Mouse (Mus musculus): ENCODE measurements around the gene Rpp25.
A peak's percentile ranks its signal among the peaks of the same experiment; 100 is the strongest.

Rpp25 gene

GRCm38 (mm10) chr9:57521056-57521911 lies 17.5 kb downstream of the Rpp25 start, which contains the start of gene Cox5a:
Gene Cox5a (plus strand): TSS chr9:57521274.
- DNase-seq, result peak; percentile 97

GRCm38 (mm10) chr9:57522114-57522860 lies 18.5 kb downstream of the Rpp25 start:
- no peak for DNase-seq

DNA sequence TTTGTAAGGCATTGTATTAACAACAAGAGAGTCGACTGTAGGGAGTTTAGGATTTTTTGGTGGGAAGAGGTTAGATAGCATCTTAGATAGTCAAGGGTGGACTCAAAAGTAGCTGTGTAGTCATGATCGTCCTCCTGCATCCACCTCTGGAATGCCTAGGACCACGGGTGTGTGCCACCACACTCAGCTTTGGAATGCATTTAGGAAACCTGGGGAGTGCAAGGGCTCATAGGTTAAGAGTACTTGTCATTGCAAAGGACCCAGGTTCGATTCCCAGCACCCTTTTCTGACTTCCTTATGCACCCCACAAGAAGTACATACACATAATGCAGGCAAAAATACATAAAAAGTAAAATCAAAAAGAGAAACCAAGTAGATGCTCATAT lies 19.0 kb downstream of the Rpp25 start:
- DNase-seq, result no peak

DNA sequence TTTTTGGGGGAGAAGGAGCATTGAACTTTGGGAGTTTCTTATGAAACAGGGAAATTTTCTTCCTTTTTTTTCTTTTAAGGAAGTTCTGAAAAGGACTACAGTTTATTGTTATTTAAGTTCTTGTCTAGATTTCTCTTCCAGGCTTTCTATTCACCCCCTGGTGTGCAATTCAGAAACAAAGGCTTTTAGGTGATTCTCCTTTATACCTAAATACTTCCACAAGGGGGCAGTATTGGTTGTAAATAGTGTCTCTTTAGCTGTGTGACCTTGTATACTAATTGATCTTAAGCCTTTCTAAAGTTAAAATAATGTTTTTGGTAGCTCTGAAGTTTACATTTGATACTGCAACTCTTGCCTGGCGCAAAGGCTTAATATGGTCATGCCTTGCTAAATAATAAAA lies 19.9 kb downstream of the Rpp25 start:
- no peak for DNase-seq

DNA sequence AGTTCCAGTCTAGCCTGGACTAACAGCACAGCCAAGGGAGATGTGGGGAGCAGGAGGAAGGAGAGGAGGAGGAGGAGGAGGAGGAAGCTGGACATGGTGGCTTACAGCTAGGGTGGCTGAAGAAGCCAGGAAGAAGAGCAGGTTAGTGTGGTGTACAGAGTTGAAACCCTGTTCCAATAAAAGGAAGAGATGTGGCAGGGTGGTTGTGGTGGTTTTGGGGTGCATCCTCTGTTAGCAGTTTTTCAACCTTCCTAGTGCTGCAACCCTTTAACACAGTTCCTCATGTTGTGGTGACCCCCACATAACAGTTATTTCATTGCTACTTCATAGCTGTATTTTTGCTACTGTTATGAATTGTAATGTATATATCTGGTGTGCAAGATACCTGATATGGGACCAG lies 20.6 kb downstream of the Rpp25 start:
- no peak for DNase-seq

- DNase-seq, result no peak
Observed at GRCm38 (mm10) chr9:57525516-57525915, 21.7 kb downstream of the Rpp25 start.

- no peak for DNase-seq
Observed at GRCm38 (mm10) chr9:57526435-57526834, 22.6 kb downstream of the Rpp25 start.

- DNase-seq, result no peak
Observed at GRCm38 (mm10) chr9:57531946-57532345, 28.1 kb downstream of the Rpp25 start.

GRCm38 (mm10) chr9:57536362-57536761 lies 32.5 kb downstream of the Rpp25 start:
- DNase-seq, result no peak

DNA sequence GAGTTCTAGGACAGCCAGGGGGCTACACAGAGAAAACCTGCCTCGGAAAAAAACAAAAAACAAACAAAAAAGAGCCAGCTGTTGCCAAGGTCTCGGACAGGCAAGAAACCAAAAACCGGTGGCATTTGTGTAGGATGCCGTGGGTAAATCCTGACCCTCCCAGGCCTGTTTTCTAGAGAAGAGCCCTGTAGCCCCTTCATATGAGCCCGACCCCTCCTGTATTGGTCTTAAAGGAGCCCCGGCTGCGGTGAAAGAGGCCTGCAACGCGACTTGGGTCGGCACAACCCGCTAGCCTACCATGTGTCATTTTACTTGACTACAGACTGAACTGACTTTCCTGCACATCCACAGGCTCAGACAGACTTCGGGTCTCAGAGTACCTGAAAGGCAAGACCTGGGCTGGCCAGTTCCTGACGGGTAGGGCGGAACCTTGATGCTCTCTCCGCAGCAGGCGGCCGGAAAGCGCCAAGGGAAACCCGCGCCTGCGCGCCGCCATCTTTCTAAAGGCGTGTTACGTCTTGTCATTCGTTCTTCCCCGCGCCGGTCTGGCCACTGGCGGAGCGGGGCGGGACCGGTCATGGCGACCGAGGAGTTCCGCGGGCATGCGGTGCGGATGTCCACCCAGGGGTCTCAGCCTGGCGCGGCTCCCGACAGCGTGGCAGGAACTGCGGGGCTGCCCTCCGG lies 33.4 kb downstream of the Rpp25 start, which contains the start of gene Fam219b:
TSS of gene Fam219b (plus strand) at position 485 of the 684 bp plus-strand sequence.
- DNase-seq, result peak; percentile 95

GRCm38 (mm10) chr9:57537728-57538181 lies 33.9 kb downstream of the Rpp25 start:
- no peak for DNase-seq

DNA sequence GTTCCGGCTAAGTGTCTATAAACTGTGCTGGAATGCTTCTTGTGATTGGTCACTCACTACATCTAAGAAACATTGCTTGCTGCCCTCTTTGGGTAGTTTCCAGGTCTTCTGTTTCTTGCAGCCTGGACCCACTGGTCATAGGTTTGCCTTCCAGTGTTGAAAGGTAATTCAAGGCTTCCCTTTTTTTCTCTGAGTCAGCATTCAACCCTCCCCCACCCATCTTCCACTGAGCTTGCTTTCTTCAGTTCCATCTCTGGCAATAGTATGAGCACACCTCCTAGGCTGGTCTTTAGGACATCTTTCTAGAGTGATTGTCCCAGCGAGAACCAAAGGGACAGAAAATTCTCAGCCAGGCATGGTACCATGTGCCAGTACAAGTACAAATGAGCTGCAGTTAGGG lies 35.7 kb downstream of the Rpp25 start:
- no peak for DNase-seq

GRCm38 (mm10) chr9:57541312-57541711 lies 37.5 kb downstream of the Rpp25 start:
- DNase-seq, result peak; percentile 72

DNA sequence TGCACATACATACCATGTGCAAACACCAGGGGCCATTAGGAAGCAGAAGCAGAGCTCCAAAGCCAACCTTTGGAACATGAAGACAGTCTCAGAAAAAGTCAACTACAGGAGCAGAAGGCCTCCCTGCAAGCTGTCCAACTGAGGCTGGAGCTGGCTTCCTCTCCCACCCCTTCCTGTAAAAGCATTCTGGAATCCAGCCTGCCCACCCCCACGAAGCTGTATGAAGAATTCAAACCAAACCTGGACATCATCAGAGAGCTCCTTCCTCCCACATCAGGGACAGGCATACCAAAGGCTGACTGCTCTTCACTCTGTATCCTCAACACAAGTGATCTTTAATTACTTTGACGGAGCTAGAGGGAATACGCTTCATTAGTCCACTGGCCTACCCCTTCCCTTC lies 40.1 kb downstream of the Rpp25 start:
- DNase-seq, result peak; percentile 6

GRCm38 (mm10) chr9:57547287-57547686 lies 43.5 kb downstream of the Rpp25 start:
- DNase-seq, result no peak

GRCm38 (mm10) chr9:57547869-57548268 lies 44.0 kb downstream of the Rpp25 start:
- no peak for DNase-seq

GRCm38 (mm10) chr9:57549186-57549585 lies 45.4 kb downstream of the Rpp25 start:
- DNase-seq, result no peak

DNA sequence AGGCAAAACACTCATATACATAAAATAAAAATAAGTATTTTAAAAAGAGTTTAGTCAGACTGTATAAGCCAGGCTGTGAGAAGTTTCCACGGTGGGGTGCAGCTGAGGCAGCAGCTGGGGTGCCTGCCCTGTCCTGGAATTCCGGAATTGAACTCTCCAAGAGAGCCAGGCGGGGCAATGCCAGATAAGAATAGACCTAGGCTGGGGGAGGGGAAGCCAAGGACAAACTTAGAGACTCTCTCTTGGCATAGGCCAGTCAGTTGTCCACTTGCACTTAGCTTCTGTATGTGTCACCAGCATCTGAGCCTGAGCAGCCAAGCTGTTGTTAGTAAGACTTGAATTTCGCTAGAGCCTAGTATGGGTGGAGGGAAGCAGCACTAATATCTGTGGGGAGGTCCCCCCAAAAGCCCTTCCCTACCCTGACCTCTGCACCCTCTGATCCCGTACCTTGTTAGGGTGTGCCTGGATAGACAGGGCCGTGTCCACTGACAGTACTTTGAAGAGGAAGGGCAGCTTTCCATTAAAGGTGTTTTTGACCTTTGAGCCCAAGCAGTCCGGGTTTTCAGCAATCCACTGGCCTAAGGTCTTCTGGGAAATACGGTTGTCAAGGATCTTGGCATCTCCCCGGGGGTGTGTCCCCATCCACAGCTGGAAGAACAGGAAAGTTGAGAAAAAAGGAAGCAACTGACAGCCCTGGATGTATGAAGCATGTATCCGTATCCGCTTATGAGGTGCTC lies 46.5 kb downstream of the Rpp25 start:
- no peak for DNase-seq

- peak; percentile 84 for DNase-seq
Observed at GRCm38 (mm10) chr9:57552139-57552887, 48.5 kb downstream of the Rpp25 start, which contains the start of gene Mpi. Gene Mpi (minus strand): TSS chr9:57552763.

GRCm38 (mm10) chr9:57553119-57553518 lies 49.3 kb downstream of the Rpp25 start:
- DNase-seq, result no peak

- DNase-seq, result no peak
Observed at GRCm38 (mm10) chr9:57554753-57555152, 50.9 kb downstream of the Rpp25 start.
